Mouse (Mus musculus) limb, embryonic 11.5 days (tissue): ENCODE data around the gene Ube2h. TPM values are rescaled to one million over a fixed set of nuclear protein-coding genes. Genes with fewer than 3 reads are reported as not detected.

Source experiments
- ATAC-seq: fragments of 200-750 bp; cut with Nextera tagmentation; 2 replicates; pipeline ENCODE4 v1.8.0; 2017; ENCODE audit warnings: low read depth; ENCODE audit not compliant: insufficient number of reproducible peaks, low FRiP score, low TSS enrichment
- DNase-seq: peaks from one replicate; pipeline ENCODE4 v3.0.0-alpha.2; 2015; ENCODE audit warnings: low spot score
- H3K27ac ChIP-seq: fragments of 300-500 bp; sonication (generic); replicated peaks from 2 replicates; pipeline ENCODE4 v1.5.1; 2014; ENCODE audit warnings: low read depth, mild to moderate bottlenecking, low read length
- H3K27me3 ChIP-seq: fragments of 300-500 bp; sonication (generic); 2 replicates; pipeline ENCODE4 v1.6.1; 2014; ENCODE audit warnings: mild to moderate bottlenecking, low read length, mixed read lengths; ENCODE audit not compliant: control insufficient read depth, insufficient read depth
- H3K36me3 ChIP-seq: fragments of 300-500 bp; sonication (generic); 2 replicates; pipeline ENCODE4 v1.6.1; 2014; ENCODE audit warnings: mild to moderate bottlenecking, low read length, moderate library complexity, mixed read lengths; ENCODE audit not compliant: control insufficient read depth, insufficient read depth
- H3K4me1 ChIP-seq: fragments of 300-500 bp; sonication (generic); 2 replicates; pipeline ENCODE4 v1.6.1; 2014; ENCODE audit warnings: low read length, mixed read lengths; ENCODE audit not compliant: control insufficient read depth, insufficient read depth
- H3K4me2 ChIP-seq: fragments of 300-500 bp; sonication (generic); 2 replicates; pipeline ENCODE4 v1.6.1; 2014; ENCODE audit warnings: low read depth, mild to moderate bottlenecking, moderate library complexity; ENCODE audit not compliant: severe bottlenecking
- H3K4me3 ChIP-seq: fragments of 300-500 bp; sonication (generic); 2 replicates; pipeline ENCODE4 v1.5.1; 2014; ENCODE audit warnings: low read depth, low read length
- H3K9ac ChIP-seq: fragments of 300-500 bp; sonication (generic); 2 replicates; pipeline ENCODE4 v1.6.1; 2014; ENCODE audit warnings: mild to moderate bottlenecking, low read length
- H3K9me3 ChIP-seq: fragments of 300-500 bp; sonication (generic); 2 replicates; pipeline ENCODE4 v1.6.1; 2016; ENCODE audit warnings: low read length; ENCODE audit not compliant: control insufficient read depth
- WGBS: fragments of 180-500 bp; shearing (Covaris S2); extraction: QIAGEN DNeasy Blood & Tissue Kit; methylation state at CpG from one replicate; pipeline ENCODE4 v1.1.7; 2014; 5-methylcytosine and 5-hydroxymethylcytosine counted together
- polyA plus RNA-seq: library from polyadenylated mRNA; unstranded; fragments of >200 nt; fragmentation: Nextera tagmentation; extraction: Ambion mirVana; gene quantifications from 2 replicates; pipeline ENCODE4 v1.2.1, GENCODE M21; 2014

The Ube2h gene
- polyA plus RNA-seq, 1 experiment from 2014 or later: 48.7 TPM

DNA sequence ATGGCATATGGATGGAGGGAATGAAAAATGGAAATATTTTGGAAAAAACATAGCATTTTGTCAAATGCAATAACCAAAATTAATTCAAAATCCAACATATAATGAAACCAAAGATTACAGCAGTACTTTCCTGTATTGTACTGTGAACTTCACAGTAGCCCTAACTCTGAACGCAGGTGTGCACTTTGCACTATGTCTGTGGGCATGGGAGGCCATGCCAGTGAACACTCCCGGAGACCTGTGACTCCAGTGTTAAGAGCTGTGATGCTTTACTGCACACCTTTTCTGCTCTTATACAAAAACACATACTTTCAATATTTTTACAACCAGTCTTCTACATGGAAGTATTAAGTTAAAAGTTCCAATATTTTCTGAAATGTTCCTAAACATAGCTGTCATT lies 66.3 kb downstream of the Ube2h start:
- H3K4me2 ChIP-seq: no peak overlapping the region
- H3K9me3 ChIP-seq: no peaks in the 10 kb centered on the region
- no peak overlapping the region for H3K4me3 ChIP-seq
- H3K27ac ChIP-seq: no peak overlapping the region
- no peak for DNase-seq
- no peaks in the 10 kb centered on the region for H3K4me1 ChIP-seq
- no peak for ATAC-seq
- H3K9ac ChIP-seq: no peak overlapping the region
- WGBS: 94% methylated on average over 2 of the region's 2 CpGs
- no peaks in the 10 kb centered on the region for H3K27me3 ChIP-seq
- peaks cover 2% of the 10 kb centered on the region; the same call in 1 of the 2 replicates for H3K36me3 ChIP-seq

- ATAC-seq (no peak), DNase-seq (no peak)
- no peaks in the 10 kb centered on the region for H3K27me3 ChIP-seq
- no peak overlapping the region for H3K27ac ChIP-seq
- H3K9me3 ChIP-seq: no peaks in the 10 kb centered on the region
- H3K4me3 ChIP-seq: no peak overlapping the region
- H3K4me1 ChIP-seq: no peaks in the 10 kb centered on the region
- no peak overlapping the region for H3K9ac ChIP-seq
- 88% methylated on average over 1 of the region's 1 CpGs for WGBS
- H3K4me2 ChIP-seq: no peak overlapping the region
- H3K36me3 ChIP-seq: peaks cover 2% of the 10 kb centered on the region; the same call in 1 of the 2 replicates
Measured at GRCm38 (mm10) chr6:30236564-30236963, 67.8 kb downstream of the Ube2h start.

GRCm38 (mm10) chr6:30231758-30232293 lies 72.5 kb downstream of the Ube2h start:
- no peaks in the 10 kb centered on the region for H3K36me3 ChIP-seq
- ATAC-seq (no peak), DNase-seq (no peak)
- WGBS: 92% methylated on average over 4 of the region's 4 CpGs
- H3K4me3 ChIP-seq: no peak overlapping the region
- no peaks in the 10 kb centered on the region for H3K27me3 ChIP-seq
- H3K4me2 ChIP-seq: no peak overlapping the region
- no peak overlapping the region for H3K27ac ChIP-seq
- H3K4me1 ChIP-seq: no peaks in the 10 kb centered on the region
- no peaks in the 10 kb centered on the region for H3K9me3 ChIP-seq
- no peak overlapping the region for H3K9ac ChIP-seq

- Histone ChIP-seq H3K27ac (no peak overlapping the region), H3K27me3 (no peaks in the 10 kb centered on the region), H3K36me3 (no peaks in the 10 kb centered on the region), H3K4me2 (no peak overlapping the region), H3K4me1 (no peaks in the 10 kb centered on the region), H3K9me3 (no peaks in the 10 kb centered on the region), H3K9ac (no peak overlapping the region), H3K4me3 (no peak overlapping the region)
- WGBS: 84% methylated on average over 7 of the region's 7 CpGs
- DNase-seq: no peak
- ATAC-seq: no peak
Measured at GRCm38 (mm10) chr6:30230246-30230645, 74.1 kb downstream of the Ube2h start.

- ATAC-seq: no peak
- no peak overlapping the region for H3K4me3 ChIP-seq
- no peaks in the 10 kb centered on the region for H3K4me1 ChIP-seq
- no peaks in the 10 kb centered on the region for H3K27me3 ChIP-seq
- no peak for DNase-seq
- no peak overlapping the region for H3K9ac ChIP-seq
- H3K4me2 ChIP-seq: no peak overlapping the region
- no peaks in the 10 kb centered on the region for H3K36me3 ChIP-seq
- no peaks in the 10 kb centered on the region for H3K9me3 ChIP-seq
- WGBS: 83% methylated on average over 2 of the region's 2 CpGs
- H3K27ac ChIP-seq: no peak overlapping the region
Measured at GRCm38 (mm10) chr6:30228921-30229320, 75.4 kb downstream of the Ube2h start.

DNA sequence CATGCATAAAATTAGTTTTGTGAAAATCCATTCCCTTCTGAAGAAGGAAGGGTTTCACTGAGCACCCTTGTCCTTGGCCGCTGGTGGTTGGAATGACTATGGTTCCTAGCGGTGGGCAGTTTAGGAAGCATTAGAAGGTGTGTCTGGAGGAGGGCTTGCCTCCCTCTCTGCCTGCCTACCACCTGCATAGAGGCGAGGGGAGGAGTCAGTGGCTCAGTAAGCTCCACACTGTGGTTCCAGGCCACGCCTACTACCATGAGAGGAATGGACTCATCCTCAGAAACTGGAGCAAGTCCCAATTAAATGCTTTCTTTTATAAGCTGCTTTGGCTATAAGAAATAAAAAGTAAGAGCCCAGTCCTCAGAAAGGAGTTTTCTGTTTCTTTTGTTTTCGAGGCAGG lies 76.0 kb downstream of the Ube2h start:
- Histone ChIP-seq H3K4me2 (no peak overlapping the region), H3K9ac (no peak overlapping the region), H3K4me1 (no peaks in the 10 kb centered on the region), H3K27ac (no peak overlapping the region), H3K36me3 (no peaks in the 10 kb centered on the region), H3K27me3 (no peaks in the 10 kb centered on the region), H3K4me3 (no peak overlapping the region), H3K9me3 (no peaks in the 10 kb centered on the region)
- ATAC-seq (no peak), DNase-seq (no peak)
- WGBS: 79% methylated on average over 5 of the region's 5 CpGs

- Histone ChIP-seq H3K36me3 (no peaks in the 10 kb centered on the region), H3K4me3 (no peak overlapping the region), H3K27ac (no peak overlapping the region), H3K27me3 (no peaks in the 10 kb centered on the region), H3K9ac (no peak overlapping the region), H3K9me3 (no peaks in the 10 kb centered on the region), H3K4me1 (no peaks in the 10 kb centered on the region), H3K4me2 (no peak overlapping the region)
- WGBS: 88% methylated on average over 7 of the region's 7 CpGs
- ATAC-seq (no peak), DNase-seq (no peak)
Measured at GRCm38 (mm10) chr6:30226971-30227700, 77.2 kb downstream of the Ube2h start.

GRCm38 (mm10) chr6:30224693-30225092 lies 79.6 kb downstream of the Ube2h start:
- no peaks in the 10 kb centered on the region for H3K4me1 ChIP-seq
- DNase-seq (no peak), ATAC-seq (no peak)
- H3K27ac ChIP-seq: no peak overlapping the region
- no peak overlapping the region for H3K9ac ChIP-seq
- 88% methylated on average over 1 of the region's 1 CpGs for WGBS
- H3K4me3 ChIP-seq: no peak overlapping the region
- H3K4me2 ChIP-seq: no peak overlapping the region
- H3K27me3 ChIP-seq: no peaks in the 10 kb centered on the region
- H3K36me3 ChIP-seq: peaks cover 7% of the 10 kb centered on the region; the same call in 1 of the 2 replicates
- no peaks in the 10 kb centered on the region for H3K9me3 ChIP-seq
